Mouse (Mus musculus): Measurements from ENCODE around the gene Olfr1393.

Olfr1393 gene

DNA sequence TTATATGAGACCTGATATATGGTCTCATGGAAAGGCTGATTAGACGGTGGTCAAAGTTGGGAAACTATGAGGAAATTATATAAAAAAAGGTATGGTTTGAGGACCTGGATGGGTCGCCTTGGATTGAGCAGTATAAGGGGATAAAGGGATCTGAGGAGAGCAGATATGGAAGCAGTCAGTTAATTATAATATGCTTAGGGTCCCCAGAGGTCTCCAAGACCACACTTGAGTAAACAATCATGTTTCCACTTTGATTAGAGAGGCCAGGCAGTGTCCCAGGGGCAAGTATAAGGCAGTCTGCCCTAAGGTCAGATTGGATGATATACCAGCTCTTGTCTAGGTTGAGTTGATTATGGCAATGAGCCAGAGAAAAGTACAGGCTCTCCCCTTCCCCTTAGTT lies 44.3 kb downstream of the Olfr1393 start, which contains the start of gene Olfr1391:
Olfr1391 (plus strand) TSS at position 301 of the 400 bp plus-strand sequence.
- DNase-seq = no peak

DNA sequence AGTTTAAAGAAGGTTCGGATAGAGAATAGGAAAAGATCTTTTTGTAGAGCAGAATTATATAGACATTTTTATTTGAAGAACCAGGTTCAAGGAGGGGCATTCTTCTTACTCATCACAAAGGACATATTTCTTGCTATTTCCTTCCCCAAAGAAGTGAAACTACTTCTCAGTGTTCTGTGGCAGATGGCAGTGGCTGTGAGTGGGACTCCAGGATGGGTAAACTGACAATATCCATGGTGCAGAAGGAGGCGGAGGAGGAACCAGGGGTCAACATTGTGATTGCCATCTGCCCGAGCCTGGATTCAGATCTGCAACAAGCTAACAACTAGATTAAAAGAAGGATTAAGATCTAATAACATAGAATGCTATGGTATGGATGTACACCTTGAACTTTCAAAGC lies 48.6 kb downstream of the Olfr1393 start:
- no peak for DNase-seq

DNA sequence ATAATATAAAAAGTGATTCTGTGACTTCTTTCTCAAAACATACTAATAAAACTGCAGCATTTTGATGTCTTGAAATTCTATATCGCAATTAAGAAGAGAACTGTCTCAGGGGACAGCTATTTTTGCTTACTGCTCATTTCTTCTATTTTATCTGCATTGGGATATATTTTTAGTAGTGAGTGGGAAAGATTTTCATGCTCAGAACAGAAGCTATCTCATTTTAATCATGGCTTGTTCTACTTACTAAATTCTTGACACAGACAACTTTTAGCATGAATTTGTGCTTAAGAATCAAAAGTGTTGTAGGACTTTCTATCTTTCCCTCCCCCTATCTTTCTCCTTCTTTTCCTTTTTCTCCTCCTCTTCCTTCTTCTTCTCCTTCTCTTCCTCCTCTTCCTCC lies 51.6 kb downstream of the Olfr1393 start:
- DNase-seq = no peak

All from kidney, postnatal 25 days (tissue).